ENCODE assay signal across 9 mouse cellular contexts in the genomic region with DNA sequence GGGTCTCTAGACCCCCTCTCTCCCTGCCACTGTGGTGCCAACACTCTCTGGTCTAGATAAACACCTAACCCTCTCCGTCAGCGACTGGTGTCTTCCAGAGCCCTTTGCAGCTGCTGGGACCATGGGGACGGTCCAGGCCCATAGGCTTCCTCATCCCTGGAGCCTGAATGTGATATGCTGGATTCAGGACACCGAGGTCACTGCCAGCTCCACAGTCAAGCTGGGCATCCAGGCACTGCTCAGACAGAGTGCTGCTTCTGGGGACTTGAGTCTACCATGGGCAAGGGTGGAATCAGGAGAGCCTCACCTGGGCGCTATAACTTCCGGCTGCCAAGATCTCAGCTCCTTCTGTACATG.
A peak's percentile ranks its signal among the peaks of the same experiment; 100 is the strongest.
DNase-seq lines count a peak whose midpoint lies in the region; ATAC-seq and TF ChIP-seq lines count a peak whose summit lies in the region.
"Had no signal": no experiment of that assay in that cellular context is flagged by ENCODE, and none has a peak within 500 bp of the region (broad histone marks: within the 10 kb centered on the region; RNA-seq: fewer than 3 reads in every experiment).

No protein-coding gene starts in this region.

- no peak overlapping the region for H3K4me3 ChIP-seq in left cerebral cortex, adult 2 months
- no peak overlapping the region for H3K4me3 ChIP-seq in hindbrain, embryonic 15.5 days
- H3K4me3 ChIP-seq in neural tube, embryonic 13.5 days = no peak overlapping the region

- no peak overlapping the region for H3K4me2 ChIP-seq in hindbrain, embryonic 15.5 days
- no peak overlapping the region for H3K4me2 ChIP-seq in neural tube, embryonic 13.5 days

- H3K9me3 ChIP-seq in hindbrain, embryonic 15.5 days = no peaks in the 10 kb centered on the region
- peaks cover 4% of the 10 kb centered on the region; the same call in 1 of the 2 replicates for H3K9me3 ChIP-seq in neural tube, embryonic 13.5 days

- WGBS in hindbrain, embryonic 15.5 days = 59% methylated on average over 6 of the region's 6 CpGs
- 72% methylated on average over 6 of the region's 6 CpGs for WGBS in neural tube, embryonic 13.5 days

- ATAC-seq in erythroid progenitor cell, adult 5-6 weeks (replicated peaks; ENCODE audit: low FRiP score, poor library complexity, severe bottlenecking) = peak; percentile 12; the same call in 1 of the 2 replicates
- ATAC-seq in hindbrain, embryonic 15.5 days (ENCODE audit: low FRiP score, low read depth) = no peak
- ATAC-seq in neural tube, embryonic 13.5 days (ENCODE audit: low read depth) = no peak
- ATAC-seq in cerebellum, adult (ENCODE audit: insufficient number of reproducible peaks, low FRiP score, low TSS enrichment) = no peak; the same call in 1 of the 2 replicates
- ATAC-seq in frontal cortex, adult (ENCODE audit: low TSS enrichment) = no peak; the same call in 1 of the 2 replicates

- DNase-seq in left cerebral cortex, adult 2 months (ENCODE audit: extremely low spot score in 1 of 2, low spot score in 2 of 2) = no peak
- no peak for DNase-seq in left cerebral cortex, postnatal 4 days
- DNase-seq in testis, postnatal 14 days (ENCODE audit: low spot score) = no peak

- H3K27me3 ChIP-seq in hindbrain, embryonic 15.5 days = no peaks in the 10 kb centered on the region
- H3K27me3 ChIP-seq in neural tube, embryonic 13.5 days = no peaks in the 10 kb centered on the region
- H3K27me3 ChIP-seq: Patski had no signal

- peak overlapping the region; percentile 72 for H3K27ac ChIP-seq in left cerebral cortex, adult 2 months
- peak overlapping the region; percentile 82 for H3K27ac ChIP-seq in hindbrain, embryonic 15.5 days (replicated peaks)
- H3K27ac ChIP-seq in neural tube, embryonic 13.5 days (replicated peaks) = peak overlapping the region; percentile 89

- no peaks in the 10 kb centered on the region for H3K36me3 ChIP-seq in hindbrain, embryonic 15.5 days
- H3K36me3 ChIP-seq in neural tube, embryonic 13.5 days = no peaks in the 10 kb centered on the region

- TF ChIP-seq CTCF in left cerebral cortex, adult 2 months (IDR thresholded peaks at IDR 0.05) = no peak

- H3K4me1 ChIP-seq in hindbrain, embryonic 15.5 days (replicated peaks) = peaks cover 57% of the 10 kb centered on the region
- peaks cover 81% of the 10 kb centered on the region for H3K4me1 ChIP-seq in neural tube, embryonic 13.5 days (replicated peaks)

- H3K9ac ChIP-seq in hindbrain, embryonic 15.5 days = no peak overlapping the region
- peak overlapping the region; percentile 18; the same call in 1 of the 2 replicates for H3K9ac ChIP-seq in neural tube, embryonic 13.5 days

- intact Hi-C loops in left cerebral cortex, adult 2 months (cut with DNase I) = loop anchor here (1.0 to 5.0 kb wide), 3 partner anchors 30 to 54 kb away; no protein-coding TSS in a partner anchor
- intact Hi-C loops in left cerebral cortex, postnatal 4 days (cut with DNase I) = no loop called here
